Mouse (Mus musculus) heart, embryonic 11.5 days (tissue): ENCODE measurements around the gene Pappa. TPM values are rescaled to one million over a fixed set of nuclear protein-coding genes. Genes with fewer than 3 reads are reported as not detected.

Source experiments
- ATAC-seq: fragments of 200-750 bp; cut with Nextera tagmentation; replicated peaks from 2 replicates; pipeline ENCODE4 v1.8.0; 2017; ENCODE audit warnings: moderate library complexity; ENCODE audit not compliant: insufficient number of reproducible peaks, low FRiP score, low TSS enrichment
- H3K27ac ChIP-seq: fragments of 300-500 bp; sonication (generic); 2 replicates; pipeline ENCODE4 v1.5.1; 2014; ENCODE audit warnings: mild to moderate bottlenecking, low read depth, low read length
- H3K27me3 ChIP-seq: fragments of 300-500 bp; sonication (generic); 2 replicates; pipeline ENCODE4 v1.6.1; 2014; ENCODE audit warnings: mild to moderate bottlenecking, low read length, mixed read lengths; ENCODE audit not compliant: control insufficient read depth, insufficient read depth
- H3K36me3 ChIP-seq: fragments of 300-500 bp; sonication (generic); 2 replicates; pipeline ENCODE4 v1.6.1; 2014; ENCODE audit warnings: mild to moderate bottlenecking, low read length, moderate library complexity, mixed read lengths; ENCODE audit not compliant: control insufficient read depth, insufficient read depth
- H3K4me1 ChIP-seq: fragments of 300-500 bp; sonication (generic); 2 replicates; pipeline ENCODE4 v1.6.1; 2014; ENCODE audit warnings: low read length; ENCODE audit not compliant: control insufficient read depth, insufficient read depth
- H3K4me2 ChIP-seq: fragments of 300-500 bp; sonication (generic); 2 replicates; pipeline ENCODE4 v1.6.1; 2014; ENCODE audit warnings: mild to moderate bottlenecking, moderate library complexity
- H3K4me3 ChIP-seq: fragments of 300-500 bp; sonication (generic); 2 replicates; pipeline ENCODE4 v1.5.1; 2014; ENCODE audit warnings: low read depth, low read length
- H3K9ac ChIP-seq: fragments of 300-500 bp; sonication (generic); 2 replicates; pipeline ENCODE4 v1.6.1; 2014; ENCODE audit warnings: mild to moderate bottlenecking, low read depth, low read length, moderate library complexity
- H3K9me3 ChIP-seq: fragments of 300-500 bp; sonication (generic); replicated peaks from 2 replicates; pipeline ENCODE4 v1.6.1; 2016; ENCODE audit warnings: low read length; ENCODE audit not compliant: control insufficient read depth
- WGBS: fragments of 180-500 bp; shearing (Covaris S2); extraction: QIAGEN DNeasy Blood & Tissue Kit; methylation state at CpG from one replicate; pipeline ENCODE4 v1.1.7; 2014; ENCODE audit not compliant: insufficient replicate concordance; 5-methylcytosine and 5-hydroxymethylcytosine counted together
- polyA plus RNA-seq: library from polyadenylated mRNA; unstranded; fragments of >200 nt; fragmentation: Nextera tagmentation; extraction: Ambion mirVana; gene quantifications from 2 replicates; pipeline ENCODE4 v1.2.1, GENCODE M21; 2014

Pappa gene
- polyA plus RNA-seq, 1 experiment from 2014 or later: 1.3 TPM

- Histone ChIP-seq H3K4me1 (no peaks in the 10 kb centered on the region), H3K4me3 (peak overlapping the region; percentile 58), H3K27ac (0 out of 2 replicates have a peak overlapping the region, but pooled peaks have one; percentile 2), H3K9me3 (no peaks in the 10 kb centered on the region), H3K9ac (peak overlapping the region; percentile 65), H3K27me3 (peaks cover 18% of the 10 kb centered on the region; the same call in 1 of the 2 replicates), H3K36me3 (no peaks in the 10 kb centered on the region), H3K4me2 (peak overlapping the region; percentile 81)
- WGBS: under 1% methylated on average over 30 of the region's 30 CpGs
- 0 out of 2 replicates have a peak, but pooled peaks have one; percentile 4 for ATAC-seq
Measured at GRCm38 (mm10) chr4:65125341-65126332, 1.7 kb downstream of the Pappa start.

DNA sequence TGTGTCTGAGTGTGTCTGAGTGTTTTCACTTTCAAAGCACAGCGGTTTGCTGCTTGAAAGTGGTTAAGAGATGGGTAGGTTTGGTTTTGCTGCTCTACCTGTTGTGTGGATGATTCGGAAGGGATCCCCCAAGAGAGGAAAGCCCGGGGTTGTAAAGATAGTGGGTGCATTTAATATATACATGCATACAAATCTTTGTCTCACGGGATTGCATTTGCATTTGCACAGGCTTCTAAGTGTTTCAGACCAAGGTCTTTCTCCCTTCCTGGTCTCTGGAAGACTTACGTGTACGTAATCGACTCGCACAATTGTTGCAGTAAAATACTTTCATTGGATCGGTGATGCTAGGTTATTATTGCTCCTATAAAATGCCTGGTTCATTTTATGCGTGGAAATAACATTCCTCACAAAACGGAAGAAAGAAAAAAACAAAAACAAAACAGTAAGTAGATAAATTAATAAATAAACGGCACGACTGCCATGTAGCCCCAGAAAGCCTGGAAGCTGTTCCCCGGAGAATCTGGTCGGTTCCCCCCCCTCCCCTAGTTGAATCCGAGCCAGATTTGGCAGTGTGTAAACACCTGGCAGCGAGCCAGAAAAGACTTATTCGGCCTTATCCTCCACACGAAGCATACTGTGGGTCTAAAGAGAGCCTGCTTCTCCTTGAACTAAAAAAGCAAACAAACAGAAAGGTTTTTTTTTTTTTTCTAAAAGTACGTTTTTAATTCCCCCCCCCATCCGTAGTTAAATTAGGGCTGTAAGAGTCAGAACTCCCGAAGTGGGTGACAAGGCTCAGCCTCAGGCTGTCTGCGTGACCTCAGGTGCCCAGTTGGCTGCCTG lies 2.7 kb downstream of the Pappa start:
- Histone ChIP-seq H3K27ac (0 out of 2 replicates have a peak overlapping the region, but pooled peaks have one; percentile 29), H3K36me3 (no peaks in the 10 kb centered on the region), H3K9me3 (no peaks in the 10 kb centered on the region), H3K4me1 (no peaks in the 10 kb centered on the region), H3K4me3 (peak overlapping the region; percentile 58), H3K4me2 (peak overlapping the region; percentile 81), H3K27me3 (peaks cover 16% of the 10 kb centered on the region; the same call in 1 of the 2 replicates), H3K9ac (peak overlapping the region; percentile 65; the same call in 1 of the 2 replicates)
- 8% methylated on average over 23 of the region's 23 CpGs for WGBS
- ATAC-seq: no peak

DNA sequence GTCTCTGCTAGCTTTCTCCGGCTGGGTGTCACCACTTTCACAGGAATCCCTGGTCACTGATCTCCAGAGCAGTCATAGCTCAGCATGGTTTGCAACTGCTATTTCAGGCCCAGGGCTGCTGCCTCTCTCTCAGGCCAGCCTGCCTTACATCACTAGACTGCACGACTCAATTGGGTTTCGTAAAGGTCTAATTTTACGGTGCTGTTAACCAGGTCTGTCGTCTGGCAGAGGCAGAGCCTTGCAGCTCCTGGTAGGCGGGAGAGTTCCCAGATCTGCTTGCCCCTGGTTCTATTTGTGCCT lies 3.3 kb downstream of the Pappa start:
- Histone ChIP-seq H3K27ac (0 out of 2 replicates have a peak overlapping the region, but pooled peaks have one; percentile 29), H3K4me1 (no peaks in the 10 kb centered on the region), H3K36me3 (no peaks in the 10 kb centered on the region), H3K27me3 (peaks cover 16% of the 10 kb centered on the region; the same call in 1 of the 2 replicates), H3K9ac (no peak overlapping the region), H3K9me3 (no peaks in the 10 kb centered on the region), H3K4me3 (peak overlapping the region; percentile 58; the same call in 1 of the 2 replicates), H3K4me2 (peak overlapping the region; percentile 81)
- 16% methylated on average over 6 of the region's 6 CpGs for WGBS
- peak; percentile 52; the same call in 1 of the 2 replicates for ATAC-seq

GRCm38 (mm10) chr4:65132657-65133056 lies 8.7 kb downstream of the Pappa start:
- H3K9me3 ChIP-seq: no peaks in the 10 kb centered on the region
- no peak for ATAC-seq
- no peak overlapping the region for H3K4me3 ChIP-seq
- WGBS: 62% methylated on average over 3 of the region's 3 CpGs
- H3K4me1 ChIP-seq: no peaks in the 10 kb centered on the region
- H3K9ac ChIP-seq: no peak overlapping the region
- H3K27ac ChIP-seq: no peak overlapping the region
- H3K36me3 ChIP-seq: no peaks in the 10 kb centered on the region
- no peak overlapping the region for H3K4me2 ChIP-seq
- no peaks in the 10 kb centered on the region for H3K27me3 ChIP-seq

DNA sequence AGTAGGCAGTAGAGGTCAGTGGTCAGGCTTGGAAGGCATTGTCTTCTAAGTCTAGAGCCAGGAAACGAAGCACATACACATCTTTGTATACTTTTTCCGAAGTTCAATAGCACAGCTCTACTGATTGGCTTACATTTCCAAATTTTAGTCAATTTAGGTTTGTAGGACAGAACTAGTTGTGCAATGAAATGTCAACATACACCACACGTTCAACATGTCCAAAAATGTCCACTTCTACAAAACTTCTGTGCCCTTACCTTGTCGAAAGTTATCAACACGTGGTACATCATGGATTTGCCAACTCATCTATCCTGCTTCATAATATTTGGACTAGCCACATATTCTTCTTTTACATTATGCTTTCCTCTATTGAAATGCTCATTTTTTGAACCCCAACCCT lies 10.4 kb downstream of the Pappa start:
- Histone ChIP-seq H3K27ac (no peak overlapping the region), H3K4me2 (no peak overlapping the region), H3K9me3 (no peaks in the 10 kb centered on the region), H3K9ac (no peak overlapping the region), H3K4me1 (no peaks in the 10 kb centered on the region), H3K4me3 (no peak overlapping the region), H3K36me3 (no peaks in the 10 kb centered on the region), H3K27me3 (no peaks in the 10 kb centered on the region)
- no peak for ATAC-seq
- WGBS: 74% methylated on average over 5 of the region's 5 CpGs

GRCm38 (mm10) chr4:65135109-65135508 lies 11.1 kb downstream of the Pappa start:
- H3K27me3 ChIP-seq: no peaks in the 10 kb centered on the region
- H3K4me1 ChIP-seq: no peaks in the 10 kb centered on the region
- no peak overlapping the region for H3K27ac ChIP-seq
- no peaks in the 10 kb centered on the region for H3K9me3 ChIP-seq
- no peak for ATAC-seq
- no peaks in the 10 kb centered on the region for H3K36me3 ChIP-seq
- no peak overlapping the region for H3K4me3 ChIP-seq
- H3K4me2 ChIP-seq: no peak overlapping the region
- 65% methylated on average over 5 of the region's 5 CpGs for WGBS
- H3K9ac ChIP-seq: no peak overlapping the region

GRCm38 (mm10) chr4:65136541-65136940 lies 12.6 kb downstream of the Pappa start:
- Histone ChIP-seq H3K4me1 (no peaks in the 10 kb centered on the region), H3K36me3 (no peaks in the 10 kb centered on the region), H3K9me3 (no peaks in the 10 kb centered on the region), H3K27ac (no peak overlapping the region), H3K9ac (no peak overlapping the region), H3K27me3 (no peaks in the 10 kb centered on the region), H3K4me3 (no peak overlapping the region), H3K4me2 (no peak overlapping the region)
- WGBS: 86% methylated on average over 3 of the region's 3 CpGs
- no peak for ATAC-seq

GRCm38 (mm10) chr4:65146936-65147335 lies 23.0 kb downstream of the Pappa start:
- WGBS: 42% methylated on average over 1 of the region's 1 CpGs
- Histone ChIP-seq H3K27me3 (no peaks in the 10 kb centered on the region), H3K27ac (no peak overlapping the region), H3K9ac (no peak overlapping the region), H3K36me3 (no peaks in the 10 kb centered on the region), H3K4me3 (no peak overlapping the region), H3K4me1 (no peaks in the 10 kb centered on the region), H3K4me2 (no peak overlapping the region), H3K9me3 (no peaks in the 10 kb centered on the region)
- ATAC-seq: no peak
